Mouse (Mus musculus) liver, embryonic 16.5 days (tissue): ENCODE results near the gene Gm13289. TPM values are rescaled to one million over a fixed set of nuclear protein-coding genes. Genes with fewer than 3 reads are reported as not detected.

Experiments used
- polyA plus RNA-seq: library from polyadenylated mRNA; unstranded; fragments of >200 nt; fragmentation: Nextera tagmentation; extraction: Ambion mirVana; gene quantifications from 2 replicates; pipeline ENCODE4 v1.2.1, GENCODE M21; 2015

Gm13289 gene
- polyA plus RNA-seq, 1 experiment from 2014 or later = not detected

Other genes starting within 250 kb of the Gm13289 start
- gene Ifna15, start 218.7 kb upstream of the Gm13289 start, polyA plus RNA-seq = not detected in 2 replicates
- not detected in 2 replicates for gene Ifna14, start 205.1 kb upstream of the Gm13289 start, polyA plus RNA-seq
- gene Ifna9, start 184.5 kb upstream of the Gm13289 start, polyA plus RNA-seq = not detected in 2 replicates
- gene Ifna12, start 173.5 kb upstream of the Gm13289 start, polyA plus RNA-seq = not detected in 2 replicates
- gene C87499, start 142.5 kb upstream of the Gm13289 start, polyA plus RNA-seq = not detected in 2 replicates
- not detected in 2 replicates for gene Ifna13, start 132.5 kb upstream of the Gm13289 start, polyA plus RNA-seq
- not detected in 2 replicates for gene Ifna16, start 100.0 kb upstream of the Gm13289 start, polyA plus RNA-seq
- gene Ifna2, start 93.0 kb upstream of the Gm13289 start, polyA plus RNA-seq = not detected in 2 replicates
- gene Ifnab, start 85.6 kb upstream of the Gm13289 start, polyA plus RNA-seq = not detected in 2 replicates
- 0.25 and 0.32 TPM in 2 replicates for gene Gm26566, start 55.1 kb upstream of the Gm13289 start, polyA plus RNA-seq
- 22.4 and 23.5 TPM in 2 replicates for gene Klhl9, start 54.5 kb upstream of the Gm13289 start, polyA plus RNA-seq
- not detected in 2 replicates for gene Gm13271, start 22.1 kb upstream of the Gm13289 start, polyA plus RNA-seq
- gene Gm13283, start 16.8 kb upstream of the Gm13289 start, polyA plus RNA-seq = 0.07 TPM in 1 of 2 replicates, not detected in the other
- 0.11 TPM in 1 of 2 replicates, not detected in the other for gene Gm13290, start 3.1 kb upstream of the Gm13289 start, polyA plus RNA-seq
- gene Gm13272, start 2.9 kb downstream of the Gm13289 start, polyA plus RNA-seq = not detected in 2 replicates
- gene Ifnz, start 5.2 kb downstream of the Gm13289 start, polyA plus RNA-seq = not detected in 2 replicates
- gene Gm13276, start 8.8 kb downstream of the Gm13289 start, polyA plus RNA-seq = not detected in 2 replicates
- gene Gm13277, start 11.7 kb downstream of the Gm13289 start, polyA plus RNA-seq = not detected in 2 replicates
- gene Gm13278, start 14.6 kb downstream of the Gm13289 start, polyA plus RNA-seq = not detected in 2 replicates
- not detected in 2 replicates for gene Gm13275, start 17.6 kb downstream of the Gm13289 start, polyA plus RNA-seq
- gene Gm13279, start 20.5 kb downstream of the Gm13289 start, polyA plus RNA-seq = not detected in 2 replicates
- gene Gm13285, start 22.7 kb downstream of the Gm13289 start, polyA plus RNA-seq = 0.15 and 0.23 TPM in 2 replicates
- not detected in 2 replicates for gene Gm13287, start 26.3 kb downstream of the Gm13289 start, polyA plus RNA-seq
- not detected in 2 replicates for gene Gm13288, start 28.6 kb downstream of the Gm13289 start, polyA plus RNA-seq
- not detected in 2 replicates for gene Ifna7, start 39.3 kb downstream of the Gm13289 start, polyA plus RNA-seq
- not detected in 2 replicates for gene Ifna11, start 43.0 kb downstream of the Gm13289 start, polyA plus RNA-seq
- gene Ifna6, start 50.5 kb downstream of the Gm13289 start, polyA plus RNA-seq = not detected in 2 replicates
- gene Ifna5, start 58.6 kb downstream of the Gm13289 start, polyA plus RNA-seq = not detected in 2 replicates
- not detected in 2 replicates for gene Ifna4, start 64.9 kb downstream of the Gm13289 start, polyA plus RNA-seq
- not detected in 2 replicates for gene Ifna1, start 73.2 kb downstream of the Gm13289 start, polyA plus RNA-seq
- not detected in 2 replicates for gene Ifne, start 103.3 kb downstream of the Gm13289 start, polyA plus RNA-seq